Mouse (Mus musculus): Measurements from ENCODE around the gene Cldn14.
A peak's percentile ranks its signal among the peaks of the same experiment; 100 is the strongest.

Cldn14 gene

DNA sequence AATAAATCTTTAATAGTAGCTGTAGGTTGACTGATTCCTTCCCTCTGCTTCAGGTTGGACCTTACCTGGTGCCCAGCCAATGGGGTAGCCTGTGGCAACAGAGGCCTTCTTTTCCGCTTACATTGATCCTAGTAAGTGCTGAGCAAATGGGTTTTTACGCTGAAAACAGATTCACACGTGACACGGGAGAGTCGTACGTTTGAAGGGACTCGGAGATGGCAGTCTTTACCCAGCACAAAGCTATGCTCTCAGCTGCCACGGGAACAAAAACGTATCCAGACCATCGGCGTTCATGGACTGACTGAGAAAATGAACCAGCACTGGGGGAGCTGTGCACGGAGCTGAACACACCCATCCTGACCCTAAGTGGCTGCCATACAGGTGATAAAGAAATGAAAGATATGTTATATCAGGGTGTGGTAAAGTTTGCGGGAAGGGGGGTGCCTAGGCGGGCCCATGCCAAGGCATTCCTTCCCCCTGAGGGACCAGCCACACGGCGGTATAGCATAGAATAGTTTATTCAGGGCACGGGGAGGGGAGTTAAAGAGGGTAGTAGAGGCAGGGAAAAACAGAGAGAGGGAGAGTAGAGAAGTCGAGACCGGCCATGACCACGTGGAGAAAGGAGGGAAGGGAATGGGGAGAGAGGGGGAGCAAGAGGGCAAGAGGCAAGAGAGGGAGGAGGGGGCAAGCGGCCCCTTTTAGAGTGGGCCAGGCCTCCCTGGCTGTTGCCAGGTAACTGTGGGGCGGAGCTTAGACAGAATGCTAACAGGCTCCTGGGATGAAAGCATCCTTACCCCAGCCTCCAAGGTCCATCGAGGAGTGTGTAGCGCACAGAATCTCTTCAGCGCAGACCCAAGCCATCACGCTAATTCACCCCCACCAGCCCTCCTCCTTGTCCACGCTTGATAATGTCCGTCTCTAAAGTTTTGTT lies 97.6 kb downstream of the Cldn14 start:
- no peak for DNase-seq

DNA sequence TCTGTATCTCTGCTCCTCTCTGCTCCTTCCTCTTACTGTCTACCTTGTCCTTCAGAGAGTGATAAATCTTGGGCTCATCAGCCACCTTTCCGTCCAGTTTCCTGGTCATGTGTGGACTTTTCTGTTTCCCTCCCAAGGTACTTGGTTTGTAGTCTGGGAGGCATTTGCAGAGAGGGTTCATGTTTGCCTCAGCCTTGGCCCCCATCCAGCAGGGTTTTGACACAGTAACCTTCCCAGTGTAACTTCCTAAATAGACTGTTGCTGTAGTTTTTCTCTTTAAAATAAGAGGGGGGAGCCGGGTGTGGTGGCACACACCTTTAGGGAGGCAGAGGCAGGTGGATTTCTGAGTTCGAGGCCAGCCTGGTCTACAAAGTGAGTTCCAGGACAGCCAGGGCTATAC lies 98.7 kb downstream of the Cldn14 start:
- DNase-seq = no peak

DNA sequence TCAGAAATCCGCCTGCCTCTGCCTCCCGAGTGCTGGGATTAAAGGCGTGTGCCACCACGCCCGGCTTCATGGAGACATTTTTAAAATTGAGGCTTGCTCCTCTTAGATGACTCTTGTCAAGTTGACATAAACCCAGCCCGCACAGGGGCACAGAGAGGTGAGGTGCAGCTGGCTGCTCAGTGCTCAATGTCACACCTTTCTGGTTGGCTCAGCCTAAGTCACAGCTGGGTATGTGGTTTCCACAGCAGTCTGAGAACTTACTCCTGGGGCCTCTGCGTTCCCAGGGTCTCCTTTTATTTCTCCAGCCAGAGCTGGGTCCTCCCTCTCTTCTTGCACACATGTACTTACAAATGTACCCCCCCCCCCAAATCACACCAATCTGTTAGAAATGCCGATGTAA lies 100.4 kb downstream of the Cldn14 start:
- DNase-seq = no peak

DNA sequence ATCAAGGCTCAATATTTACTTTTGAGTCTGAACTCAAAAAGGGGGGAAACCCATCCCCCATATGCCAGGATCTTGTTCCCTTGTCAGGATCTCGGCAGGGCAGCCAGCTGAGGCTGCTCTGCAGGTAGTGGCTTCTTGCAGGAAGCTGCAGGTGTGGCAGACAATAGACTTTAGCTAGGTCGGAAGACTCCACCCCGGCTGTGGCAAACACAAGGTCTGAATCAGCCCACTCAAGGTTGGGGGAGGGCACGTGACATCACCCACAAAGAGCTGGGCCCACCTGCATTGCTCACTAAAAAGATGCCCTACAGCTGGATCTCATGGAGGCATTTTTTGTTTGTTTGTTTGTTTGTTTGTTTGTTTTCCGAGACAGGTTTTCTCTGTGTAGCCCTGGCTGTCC lies 100.9 kb downstream of the Cldn14 start:
- DNase-seq = no peak

DNA sequence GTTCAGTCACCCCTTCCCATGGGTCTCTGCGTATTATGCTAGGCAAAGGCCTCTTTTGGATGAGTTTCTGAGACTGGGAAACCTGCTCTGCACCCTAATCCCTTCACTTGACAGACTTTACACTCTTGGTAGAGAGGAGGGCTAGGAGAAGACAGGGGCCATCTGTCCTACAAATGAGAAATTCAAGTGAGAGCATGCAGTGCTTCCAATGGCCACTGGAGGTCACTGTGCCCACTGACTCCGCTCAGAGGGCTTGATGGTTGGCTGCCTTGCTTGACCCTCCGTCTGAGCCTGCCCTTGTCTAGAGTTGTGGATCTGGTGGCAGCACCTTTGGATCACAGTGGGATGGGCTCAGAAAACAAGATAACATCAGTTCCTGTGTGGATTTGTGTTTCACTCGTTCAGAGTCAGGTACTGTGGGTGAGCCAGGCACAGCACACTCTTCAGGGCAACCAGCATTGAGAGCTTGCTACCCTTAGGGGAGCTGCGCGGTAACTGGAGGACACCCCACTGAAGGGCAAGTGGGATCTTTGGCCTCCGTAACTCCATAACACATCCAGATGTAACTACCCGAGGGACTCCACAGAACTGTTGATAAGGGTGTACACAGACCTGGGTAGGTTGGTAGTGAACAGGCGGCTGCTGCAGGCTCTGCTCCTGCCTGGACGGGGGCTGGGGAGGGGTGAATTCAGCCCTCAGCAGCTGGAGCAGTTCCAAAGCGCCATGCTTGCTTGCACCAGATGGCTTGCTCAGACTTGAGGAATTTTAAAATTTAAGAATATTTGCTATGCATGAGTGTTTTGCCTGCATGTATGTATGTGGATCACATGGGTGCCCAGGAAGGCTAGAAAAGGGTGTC lies 102.3 kb downstream of the Cldn14 start:
- DNase-seq = no peak

DNA sequence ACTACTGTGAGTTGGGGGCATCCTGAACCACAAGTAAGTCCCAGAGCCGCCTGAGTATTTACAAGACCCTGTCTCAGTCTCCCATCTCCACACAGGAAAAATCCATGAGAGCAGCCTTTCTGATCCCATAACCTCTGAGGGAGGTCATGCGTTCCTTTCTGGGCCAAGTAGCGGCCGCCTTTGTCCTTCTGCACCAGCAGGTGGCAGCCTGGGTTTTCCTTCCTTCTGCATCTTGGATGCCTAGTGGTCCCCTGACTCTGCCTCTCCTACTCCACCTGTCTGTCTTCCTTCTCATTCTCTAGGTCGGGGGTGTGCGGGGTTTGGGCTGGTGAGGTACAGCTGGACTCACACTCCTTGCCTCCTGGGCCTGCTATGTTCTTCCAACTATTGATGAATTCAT lies 105.6 kb downstream of the Cldn14 start:
- no peak for DNase-seq

DNA sequence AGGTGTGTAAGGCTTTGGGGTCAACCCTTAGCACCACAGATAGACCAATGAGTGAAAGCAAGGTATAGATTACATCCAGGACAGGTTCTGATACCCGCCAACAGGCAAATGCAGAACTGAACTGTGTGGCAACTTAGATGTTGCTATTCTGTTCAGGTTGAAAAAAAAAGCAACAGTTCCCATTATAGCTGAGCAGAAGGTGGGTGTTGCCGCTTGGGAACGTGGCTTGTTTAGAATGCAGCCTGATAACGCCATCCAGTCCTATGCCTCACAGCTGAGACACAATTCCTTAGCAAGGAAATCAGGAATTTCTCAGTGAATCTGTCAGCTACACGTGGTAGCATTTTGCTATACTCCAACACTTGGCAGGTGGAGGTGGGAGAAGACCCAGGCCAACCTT lies 115.4 kb downstream of the Cldn14 start:
- no peak for DNase-seq

DNA sequence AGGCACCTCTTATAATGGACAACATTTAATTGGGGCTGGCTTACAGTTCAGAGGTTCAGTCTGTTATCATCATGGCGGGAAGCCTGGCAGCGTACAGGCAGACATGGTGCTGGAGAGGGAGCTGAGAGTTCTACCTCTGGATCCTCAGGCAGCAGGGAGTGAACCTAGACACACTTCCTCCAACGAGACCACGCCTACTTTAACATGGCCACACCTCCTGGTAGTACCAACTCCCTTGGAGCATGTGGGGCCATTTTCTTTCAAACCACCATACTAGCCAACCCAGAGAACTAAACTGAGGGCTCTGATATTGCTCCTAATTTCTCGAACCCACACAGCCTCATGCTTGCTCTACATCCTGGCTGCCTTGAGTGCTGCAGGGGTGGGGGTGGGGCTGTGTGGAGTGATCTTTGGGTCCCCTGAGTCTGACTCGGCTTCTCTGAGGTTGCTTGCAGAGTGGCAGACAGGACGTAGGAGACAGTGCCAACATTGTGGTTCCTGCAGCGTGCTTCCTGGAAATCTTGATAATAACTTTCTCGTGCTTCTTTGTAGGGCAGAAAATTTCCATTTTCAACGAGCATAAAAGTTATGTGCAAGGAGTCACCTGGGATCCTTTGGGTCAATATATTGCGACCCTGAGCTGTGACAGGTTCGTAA lies 117.6 kb downstream of the Cldn14 start:
- DNase-seq = no peak

DNA sequence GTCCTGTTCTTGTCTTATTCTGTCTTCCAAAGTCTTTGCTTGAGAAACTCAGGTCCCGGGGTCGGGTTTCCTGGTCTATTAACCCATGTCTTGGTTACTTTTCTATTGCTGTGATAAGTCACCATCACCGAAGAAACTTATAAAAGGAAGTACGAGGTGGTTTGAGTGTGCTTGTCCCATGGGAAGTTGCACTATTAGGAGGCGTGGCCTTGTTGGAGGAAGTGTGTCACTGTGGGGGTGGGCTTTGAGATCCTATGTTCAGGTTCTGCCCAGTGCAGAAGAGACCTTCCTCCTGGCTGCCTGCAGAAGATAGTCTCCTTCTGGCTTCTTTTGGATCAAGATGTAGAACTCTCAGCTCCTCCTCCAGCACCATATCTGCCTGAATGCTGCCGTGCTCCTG lies 120.2 kb downstream of the Cldn14 start:
- DNase-seq = no peak

DNA sequence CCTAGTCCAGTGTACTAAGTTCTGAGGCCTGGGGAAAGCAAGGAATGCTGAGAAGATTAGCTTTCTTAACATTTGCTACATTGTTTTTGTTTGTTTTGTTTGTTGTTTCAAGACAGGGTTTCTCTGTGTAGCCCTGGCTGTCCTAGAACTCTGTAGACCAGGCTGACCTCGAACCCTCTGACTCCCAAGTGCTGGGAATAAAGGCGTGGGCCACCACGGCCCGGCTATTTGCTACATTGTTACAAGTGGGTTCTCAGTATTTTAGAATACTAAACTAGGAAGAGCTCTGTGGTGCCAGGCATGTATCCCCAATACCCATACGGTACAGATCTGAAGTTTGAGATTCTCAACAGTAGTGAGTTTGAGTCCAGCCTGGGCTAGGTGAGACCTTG lies 123.9 kb downstream of the Cldn14 start:
- peak; percentile 83 for DNase-seq

DNA sequence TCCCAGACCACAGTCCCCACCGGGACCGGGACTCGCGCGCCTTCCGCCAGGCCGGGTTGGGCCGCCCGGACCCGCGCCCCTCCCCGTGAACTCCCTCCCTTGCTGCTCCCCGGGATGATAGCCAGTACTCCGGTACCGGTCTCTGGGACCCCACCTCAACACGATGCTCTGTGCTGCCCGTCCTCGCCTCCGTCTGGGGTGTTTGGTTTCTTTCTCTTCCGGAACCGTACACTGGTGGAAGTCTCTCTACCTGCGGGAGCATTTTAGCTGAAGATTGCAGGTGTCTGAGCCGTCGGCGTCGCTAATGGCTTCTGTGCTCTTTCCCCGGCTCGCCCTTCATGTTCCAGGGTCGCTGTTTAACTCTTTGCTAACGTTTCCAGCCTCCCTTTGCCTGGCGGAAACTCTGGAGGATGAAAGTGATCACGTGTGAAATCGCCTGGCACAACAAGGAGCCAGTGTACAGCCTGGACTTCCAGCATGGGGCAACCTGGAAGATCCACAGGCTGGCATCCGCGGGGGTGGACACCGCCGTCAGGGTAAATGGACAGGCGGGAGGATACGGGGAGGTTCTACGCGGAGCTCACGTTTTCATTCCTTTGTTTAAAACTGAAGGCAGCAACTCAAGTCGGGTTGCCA lies 124.4 kb downstream of the Cldn14 start:
- peak; percentile 90 for DNase-seq

DNA sequence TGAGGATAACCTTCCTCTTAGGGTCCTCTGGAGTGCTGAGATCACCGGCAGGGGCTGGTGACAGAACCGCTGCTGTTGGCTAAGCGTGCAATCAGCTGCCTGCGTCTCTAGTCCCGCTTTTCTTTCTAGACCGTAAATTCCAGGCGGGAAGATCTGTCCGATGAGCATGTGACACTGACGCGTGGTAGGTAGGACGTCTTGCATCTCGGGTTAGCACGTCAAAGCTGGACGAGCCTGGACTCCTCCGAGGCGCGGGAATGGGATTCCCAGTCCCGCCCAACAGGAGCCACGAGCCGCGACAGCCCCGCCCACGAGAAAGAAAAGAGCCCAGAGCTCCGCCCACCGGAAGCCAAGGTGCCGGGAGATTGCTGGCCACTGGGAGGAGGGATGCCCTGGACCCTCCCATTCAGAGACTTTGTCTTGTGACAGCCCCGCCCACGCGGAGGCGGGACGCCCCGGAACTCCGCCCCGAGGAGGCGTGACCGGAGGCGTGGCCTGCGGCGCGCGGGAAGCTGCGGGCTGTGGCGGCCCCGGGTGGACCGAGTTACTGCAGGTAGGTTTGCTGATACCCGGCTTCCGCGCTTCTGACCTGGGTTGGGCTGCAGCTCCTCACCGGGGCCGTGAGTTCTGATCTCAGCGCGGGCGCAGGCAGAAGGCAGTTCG lies 125.1 kb downstream of the Cldn14 start, which contains the start of gene Chaf1b:
Gene Chaf1b, plus strand, starts transcription at position 479 of the 663 bp plus-strand sequence.
- peak; percentile 99 for DNase-seq

DNA sequence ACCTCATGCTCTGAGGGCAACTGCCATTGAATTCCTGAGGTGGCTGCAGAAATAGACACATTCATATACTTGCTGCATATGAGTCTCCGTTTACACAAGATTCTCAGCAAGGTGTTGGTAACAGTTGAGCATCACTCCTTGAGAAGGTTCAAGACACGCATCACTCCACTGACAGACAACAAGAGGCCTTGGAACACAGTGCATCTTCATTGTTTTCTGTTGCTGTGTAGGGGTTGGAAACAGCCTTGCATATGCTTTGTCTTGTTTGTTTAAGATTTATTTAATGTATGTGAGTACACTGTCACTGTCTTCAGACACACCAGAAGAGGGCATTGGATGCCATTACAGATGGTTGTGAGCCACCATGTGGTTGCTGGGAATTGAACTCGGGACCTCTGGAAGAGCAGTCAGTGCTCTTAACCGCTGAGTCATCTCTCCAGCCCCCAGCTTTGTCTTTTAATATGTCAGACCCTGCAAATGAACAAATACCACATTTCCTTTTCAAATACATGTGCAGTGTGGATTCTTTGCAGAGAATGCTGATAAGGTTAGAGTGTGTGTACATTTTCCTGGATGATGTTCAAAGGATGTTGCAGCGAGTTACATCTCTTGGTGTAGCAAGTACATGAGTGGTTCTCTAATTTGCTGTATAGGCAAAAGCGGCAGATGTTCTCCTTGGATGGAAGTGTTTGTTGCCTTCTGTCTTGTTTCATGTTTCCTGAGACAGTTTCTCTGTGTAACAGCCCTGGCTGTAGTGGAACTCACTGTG lies 130.8 kb downstream of the Cldn14 start:
- DNase-seq = peak; percentile 68

DNA sequence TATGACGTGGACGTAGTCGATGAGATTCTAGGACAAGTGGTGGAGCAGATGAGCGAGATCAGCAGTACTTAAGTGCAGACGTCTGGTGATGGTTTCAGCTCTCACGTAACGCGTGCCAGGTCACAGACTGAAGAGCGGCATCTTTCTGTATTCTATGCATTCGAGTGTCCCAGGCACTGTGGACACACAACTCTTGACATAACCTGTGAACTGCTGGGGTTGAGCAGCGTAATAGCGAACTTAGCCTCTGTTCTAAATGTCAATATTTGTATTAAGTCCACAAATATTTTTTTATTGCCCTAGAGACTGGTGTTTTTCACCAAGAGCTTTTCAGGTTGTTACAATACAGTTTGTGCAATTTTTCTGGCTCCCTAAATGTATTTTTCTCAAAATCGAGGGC lies 133.8 kb downstream of the Cldn14 start:
- DNase-seq = no peak
